Mouse (Mus musculus): Measurements from ENCODE around the gene Gnb3.
"Not testable (repeated sequence)": the region's sequence is repeated elsewhere in the genome, so short reads cannot be mapped to it uniquely, and the experiment has no call there.

Gene Gnb3

DNA sequence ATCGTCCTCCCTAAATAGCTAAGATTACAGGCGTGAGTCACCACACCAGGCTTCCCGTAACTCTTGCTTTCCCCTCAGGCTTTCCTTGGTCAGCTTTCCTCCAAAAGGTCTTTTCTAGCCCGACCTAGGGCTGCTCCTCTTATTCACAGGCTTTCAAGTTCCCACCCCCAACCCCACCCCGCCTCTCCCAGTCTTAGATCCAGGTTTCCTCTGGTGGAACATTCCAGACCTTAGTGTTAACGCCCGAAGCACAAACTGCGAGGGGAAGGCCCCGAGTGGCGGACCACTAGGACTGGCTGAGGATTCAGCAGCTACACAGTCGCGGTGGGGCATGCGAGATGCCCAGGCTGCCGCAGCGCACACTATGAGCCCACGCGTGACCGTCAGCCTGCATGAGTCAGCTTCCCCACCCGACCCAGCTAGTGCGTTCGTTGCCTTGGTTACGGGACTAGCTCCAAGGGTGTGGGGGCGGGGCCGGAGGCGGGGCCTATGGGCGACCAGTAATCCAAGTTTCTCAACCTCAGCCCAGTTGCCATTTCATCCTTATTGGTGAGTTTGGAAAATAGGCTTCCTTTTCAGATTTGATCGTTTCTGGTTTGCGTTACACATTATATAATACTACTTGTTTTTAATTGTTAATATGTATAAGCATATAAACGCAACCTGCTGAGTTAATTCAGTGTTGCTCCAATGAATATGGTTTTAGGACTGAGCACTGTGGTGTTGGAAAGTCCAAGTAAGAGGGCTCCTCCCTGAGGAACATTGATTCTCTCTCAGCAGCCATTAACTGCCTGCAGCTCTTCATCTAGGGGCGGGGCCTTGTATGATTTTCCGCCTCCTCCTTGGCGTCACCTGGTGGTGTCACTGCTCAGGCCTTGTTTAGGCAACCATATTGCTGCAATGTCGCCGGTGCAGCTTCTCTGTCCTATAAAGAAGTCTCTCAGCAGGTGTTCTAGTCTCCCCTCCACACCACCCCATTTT is 34.4 kb downstream of the Gnb3 start:
- intact Hi-C loops (cut with DNase I): no loop called here

DNA sequence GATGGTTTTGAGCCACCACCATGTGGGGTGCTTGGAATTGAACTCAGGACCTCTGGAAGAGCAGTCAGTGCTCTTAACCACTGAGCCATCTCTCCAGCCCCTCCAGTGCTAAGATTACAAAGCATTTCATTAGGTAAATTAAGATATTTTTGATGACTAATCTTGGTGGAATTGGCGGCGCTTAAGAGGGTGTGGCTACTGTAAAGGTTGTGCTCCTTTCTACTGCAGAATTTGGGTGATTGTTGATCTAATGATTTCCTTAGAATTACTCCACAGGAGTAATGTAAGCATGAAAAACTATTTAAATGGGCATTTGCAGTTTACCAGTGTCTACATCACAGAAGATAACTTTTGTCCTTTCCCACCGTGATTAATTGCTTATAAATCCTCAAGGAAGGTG is 35.7 kb downstream of the Gnb3 start:
- intact Hi-C loops (cut with DNase I): no loop called here

- intact Hi-C loops (cut with DNase I): not testable (repeated sequence)
These were observed 36.4 kb downstream of the Gnb3 start for GRCm38 (mm10) chr6:124803691-124804090.

DNA sequence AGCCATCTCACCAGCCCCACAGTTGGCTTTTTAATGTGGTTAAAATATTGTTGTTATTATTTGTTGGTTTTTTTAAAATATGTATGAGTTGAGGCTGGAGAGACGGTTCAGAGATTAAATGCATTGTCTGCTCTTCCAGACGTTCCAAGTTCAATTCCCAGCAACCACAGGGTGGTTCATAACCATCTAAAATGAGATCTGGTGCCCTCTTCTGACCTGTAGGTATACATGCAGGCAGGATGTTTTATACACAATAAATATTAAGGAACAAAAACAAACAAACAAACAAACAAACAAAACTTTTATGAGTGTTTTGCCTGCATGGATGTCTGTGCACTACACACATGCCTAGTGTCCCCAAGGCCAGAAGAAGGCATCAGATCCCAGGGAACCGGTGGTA is 37.0 kb downstream of the Gnb3 start:
- intact Hi-C loops (cut with DNase I): no loop called here

- intact Hi-C loops (cut with DNase I): not testable (repeated sequence)
These were observed 37.7 kb downstream of the Gnb3 start for GRCm38 (mm10) chr6:124802400-124802799.

- intact Hi-C loops (cut with DNase I): no loop called here
These were observed 43.9 kb downstream of the Gnb3 start for GRCm38 (mm10) chr6:124796200-124796599.

DNA sequence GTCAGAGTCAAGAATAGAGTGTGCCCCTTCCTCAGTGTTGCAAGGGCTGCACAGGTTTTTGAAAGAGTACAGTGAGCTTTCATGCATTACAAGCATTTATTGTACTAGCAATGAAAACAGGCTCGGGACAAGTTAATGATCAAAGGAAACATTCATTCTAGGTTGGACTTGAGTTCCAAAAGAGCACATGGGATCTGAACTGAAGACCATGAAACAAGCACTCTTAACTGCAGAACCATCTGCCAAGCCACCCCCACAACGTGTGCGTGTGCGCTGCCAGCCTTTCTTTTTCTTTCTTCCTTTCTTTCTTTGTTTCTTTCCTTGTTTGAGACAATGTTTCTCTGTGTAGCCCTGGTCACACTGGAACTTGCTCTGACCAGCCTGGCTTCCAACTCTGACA is 44.3 kb downstream of the Gnb3 start:
- intact Hi-C loops (cut with DNase I): no loop called here

DNA sequence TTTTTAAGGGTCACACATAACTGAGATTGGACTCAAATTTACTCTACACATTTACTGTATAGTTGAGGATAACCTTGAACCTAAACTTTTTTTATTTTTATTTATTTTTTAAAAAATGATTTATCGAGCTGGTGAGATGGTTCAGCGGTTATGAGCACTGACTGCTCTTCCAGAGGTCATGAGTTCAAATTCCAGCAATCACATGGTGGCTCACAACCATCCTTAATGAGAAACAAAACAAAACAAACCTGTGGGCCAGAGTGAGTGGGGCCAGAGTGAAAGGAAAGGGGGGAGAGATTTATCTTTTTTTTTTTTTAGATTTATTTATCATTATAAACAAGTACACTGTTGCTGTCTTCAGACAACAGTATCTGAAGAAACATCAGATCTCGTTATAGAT is 48.2 kb downstream of the Gnb3 start:
- intact Hi-C loops (cut with DNase I): no loop called here

DNA sequence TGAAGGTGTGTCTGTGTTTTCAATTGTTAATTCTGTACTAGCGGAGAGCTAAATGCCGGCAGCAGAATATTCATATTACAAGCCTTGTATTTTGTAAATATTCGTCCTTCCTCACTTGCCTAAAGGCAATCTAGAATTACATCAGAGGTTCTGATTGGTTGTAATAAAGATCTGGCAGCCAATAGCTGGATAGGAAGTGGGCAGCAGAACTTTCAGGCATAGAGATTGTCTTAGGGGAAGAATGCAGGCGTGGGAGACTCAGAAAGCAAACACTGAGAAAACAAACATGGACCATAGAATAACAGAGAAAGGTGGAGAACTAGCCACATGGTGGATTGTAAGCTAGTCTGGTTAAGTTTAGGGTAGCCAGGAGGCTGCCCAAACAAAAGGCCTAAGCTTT is 50.0 kb downstream of the Gnb3 start:
- intact Hi-C loops (cut with DNase I): no loop called here

- intact Hi-C loops (cut with DNase I): no loop called here
These were observed 50.6 kb downstream of the Gnb3 start for GRCm38 (mm10) chr6:124789519-124789918.

- intact Hi-C loops (cut with DNase I): no loop called here
These were observed 52.4 kb downstream of the Gnb3 start for GRCm38 (mm10) chr6:124787722-124788121.

- intact Hi-C loops (cut with DNase I): no loop called here
These were observed 53.2 kb downstream of the Gnb3 start for GRCm38 (mm10) chr6:124786756-124787420.

All from adrenal gland (tissue).